Mouse (Mus musculus) small intestine, adult 10 weeks (tissue): ENCODE results near the gene Pcsk5. TPM values are rescaled to one million over a fixed set of nuclear protein-coding genes. Genes with fewer than 3 reads are reported as not detected.

ENCODE experiments used
- polyA plus RNA-seq: library from polyadenylated mRNA; stranded (reverse); fragments of 350-450 nt; fragmentation: Illumina TruSeq; extraction: RNeasy Lipid Tissue Mini Kit (QIAGEN cat#74804); gene quantifications from one replicate; pipeline ENCODE4 v1.2.3, GENCODE M21; 2014; ENCODE audit warnings: low replicate concordance

The Pcsk5 gene
- 24.4 TPM for polyA plus RNA-seq

DNA sequence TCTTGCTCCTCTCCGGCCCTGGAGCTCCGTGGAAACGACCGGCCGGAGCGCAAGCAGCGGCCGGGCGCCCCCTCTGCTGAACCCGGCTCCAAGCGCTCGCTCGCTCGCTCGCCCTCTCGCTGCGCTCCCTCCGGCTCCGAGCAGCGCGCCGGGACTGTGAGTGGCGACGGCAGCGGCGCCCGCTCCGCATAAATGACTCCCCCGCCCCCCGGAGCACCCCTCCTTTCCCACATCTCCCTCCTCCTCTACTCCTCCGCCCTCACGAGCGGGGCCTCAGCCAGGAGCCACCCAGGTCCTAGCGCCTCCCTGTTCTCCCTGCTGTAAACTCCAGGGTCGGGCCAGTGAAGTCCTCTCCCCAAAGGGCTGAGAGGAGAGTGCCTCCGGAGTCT is at the start of gene Pcsk5:
TSS of gene Pcsk5 (minus strand) at position 162 of the 389 bp plus-strand sequence.

DNA sequence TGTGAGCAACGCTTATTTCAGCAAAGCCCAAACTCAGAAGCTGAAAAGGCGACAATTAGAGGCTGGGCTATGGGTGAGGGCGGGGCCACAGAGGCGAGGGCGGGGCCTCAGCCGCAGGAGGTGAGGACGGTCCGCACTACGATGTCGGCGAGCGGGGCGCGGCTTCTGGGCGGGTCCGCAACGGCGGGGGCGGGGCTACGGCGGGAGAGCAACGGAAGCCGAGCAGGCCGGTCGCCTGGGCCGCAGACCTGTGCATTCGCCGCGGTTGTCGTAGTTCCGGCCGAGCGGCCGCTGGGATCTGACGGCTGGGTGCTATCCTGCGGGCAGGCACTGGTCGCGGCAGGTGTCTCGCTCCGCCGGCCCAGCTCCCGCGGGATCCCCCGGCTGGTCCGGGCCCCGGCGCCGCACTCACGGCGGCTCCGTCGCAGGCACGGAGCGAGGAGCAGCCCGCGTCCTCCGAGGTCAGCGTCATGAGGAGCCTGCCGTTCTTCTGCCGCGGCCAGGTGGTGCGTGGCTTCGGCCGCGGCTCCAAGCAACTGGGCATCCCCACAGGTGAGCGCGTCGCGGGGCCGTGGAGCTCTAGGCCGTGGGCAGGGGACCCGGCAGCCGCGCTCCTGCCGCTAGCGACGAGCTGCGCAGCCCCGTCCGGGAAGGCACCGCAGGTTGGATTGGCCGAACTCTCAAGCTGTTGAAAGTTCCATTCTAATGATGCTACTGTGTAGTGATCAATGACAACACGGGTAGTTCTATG is 443.4 kb downstream of the Pcsk5 start, which contains the start of gene Rfk:
TSS of gene Rfk (plus strand) at position 203 of the 751 bp plus-strand sequence.

